Mouse (Mus musculus) C2C12 (cell line): Measurements from ENCODE around the gene Rbks. TPM values are rescaled to one million over a fixed set of nuclear protein-coding genes. Genes with fewer than 3 reads are reported as not detected.

Source experiments
- H3K27me3 ChIP-seq: one replicate; pipeline ENCODE4 v1.6.1; 2011; ENCODE audit not compliant: control insufficient read depth, insufficient read depth, insufficient read length
- H3K36me3 ChIP-seq: one replicate; pipeline ENCODE4 v1.6.1; 2011; ENCODE audit not compliant: control insufficient read depth, insufficient read depth
- H3K4me3 ChIP-seq: one replicate; pipeline ENCODE4 v1.5.1; 2011; ENCODE audit warnings: mild to moderate bottlenecking, control low read depth; ENCODE audit not compliant: poor library complexity, insufficient read depth, severe bottlenecking
- H3K79me2 ChIP-seq: one replicate; pipeline ENCODE4 v1.6.1; 2011; ENCODE audit not compliant: control insufficient read depth, insufficient read depth
- H3K79me3 ChIP-seq: one replicate; pipeline ENCODE4 v1.6.1; 2011; ENCODE audit warnings: low read depth, control low read depth
- H3ac ChIP-seq: one replicate; pipeline ENCODE3; 2011; ENCODE audit warnings: low read depth; ENCODE audit not compliant: control insufficient read depth, insufficient read length
- CEBPB ChIP-seq: IDR thresholded peaks from one replicate; pipeline ENCODE4 v1.6.1; 2011; ENCODE audit warnings: low read depth, mild to moderate bottlenecking, control low read depth, moderate library complexity
- CTCF ChIP-seq: IDR thresholded peaks from one replicate; pipeline ENCODE4 v1.5.1; 2011; ENCODE audit not compliant: control insufficient read depth, insufficient read depth, insufficient read length
- FOSL1 ChIP-seq: IDR thresholded peaks from one replicate; pipeline ENCODE4 v1.8.0; 2011; ENCODE audit warnings: mild to moderate bottlenecking, low read length; ENCODE audit not compliant: poor library complexity, insufficient read depth, severe bottlenecking
- MAX ChIP-seq: IDR thresholded peaks from one replicate; pipeline ENCODE4 v1.6.1; 2011; ENCODE audit warnings: mild to moderate bottlenecking, control low read depth
- MYOD1 ChIP-seq: IDR thresholded peaks from one replicate; pipeline ENCODE4 v1.6.1; 2011; ENCODE audit warnings: low read depth; ENCODE audit not compliant: control insufficient read depth, insufficient read length
- MYOG ChIP-seq: IDR thresholded peaks from one replicate; pipeline ENCODE4 v1.6.1; 2011; ENCODE audit not compliant: control insufficient read depth, insufficient read length; ENCODE audit errors: extremely low read depth
- USF1 ChIP-seq: IDR thresholded peaks from one replicate; pipeline ENCODE4 v1.6.1; 2011; ENCODE audit warnings: low read depth, mild to moderate bottlenecking, control low read depth, moderate library complexity
- microRNA-seq: library from miRNA; unstranded; fragments of <30 nt; microRNA quantifications from one replicate; pipeline ENCODE4, GENCODE M21; 2019; ENCODE audit warnings: borderline microRNAs expressed
- polyA plus RNA-seq: library from polyadenylated mRNA; unstranded; fragments of >200 nt; fragmentation: generic; extraction: Trizol; gene quantifications from one replicate; pipeline ENCODE4 v1.2.1, GENCODE M21; 2012; ENCODE audit warnings: missing spikeins

Rbks gene
- polyA plus RNA-seq, 1 experiment: 1.3 TPM

DNA sequence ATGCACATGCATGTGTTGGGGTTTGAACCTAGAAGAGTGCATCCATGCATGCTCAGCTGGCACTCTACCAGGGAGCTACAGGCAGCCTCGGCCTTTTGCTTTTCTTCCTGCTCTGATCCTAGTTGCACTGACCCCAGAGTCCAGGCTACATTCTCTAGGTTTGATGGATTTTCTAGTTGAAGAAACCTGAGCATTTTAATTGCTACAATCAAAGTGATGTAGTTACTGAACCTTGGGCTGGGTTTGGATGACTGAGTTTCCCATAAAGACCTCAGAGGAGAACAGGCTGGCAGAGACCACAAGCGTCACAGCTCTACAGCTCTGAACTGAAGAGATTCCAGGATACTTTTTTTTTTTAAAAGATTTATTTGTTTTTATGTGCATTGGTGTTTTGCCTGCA, 114.2 kb downstream of the Rbks start:
- no peaks in the 10 kb centered on the region for H3K79me2 ChIP-seq
- no peak overlapping the region for H3ac ChIP-seq
- no peaks in the 10 kb centered on the region for H3K27me3 ChIP-seq
- no peak for TF ChIP-seq MYOG
- TF ChIP-seq MYOD1: no peak
- no peak for TF ChIP-seq MAX
- TF ChIP-seq CEBPB: no peak
- no peak for TF ChIP-seq CTCF
- TF ChIP-seq USF1: no peak
- TF ChIP-seq FOSL1: no peak
- no peaks in the 10 kb centered on the region for H3K79me3 ChIP-seq
- no peak overlapping the region for H3K4me3 ChIP-seq
- no peaks in the 10 kb centered on the region for H3K36me3 ChIP-seq

DNA sequence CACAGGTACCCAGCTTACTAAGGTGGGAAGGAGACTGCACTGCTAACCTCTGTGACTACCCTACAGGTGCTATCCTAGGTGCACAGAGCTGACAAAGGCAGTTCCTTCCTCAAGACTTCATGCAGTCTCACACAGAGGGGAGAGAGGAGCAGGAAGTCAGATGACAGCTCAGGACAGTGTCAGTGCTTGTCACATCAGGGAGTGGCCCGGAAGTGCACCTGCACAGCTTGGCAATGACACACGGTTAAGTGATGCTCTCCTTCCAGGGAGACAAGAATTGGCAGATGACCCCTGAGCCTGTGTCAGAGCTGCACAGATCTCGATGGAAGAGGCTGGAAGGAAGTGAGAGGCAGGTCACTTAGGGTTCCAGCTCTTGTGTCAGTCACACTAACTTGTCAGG, 115.5 kb downstream of the Rbks start:
- TF ChIP-seq MAX (no peak), FOSL1 (no peak), MYOD1 (no peak), CTCF (no peak), USF1 (no peak), MYOG (no peak), CEBPB (no peak)
- no peak overlapping the region for H3K4me3 ChIP-seq

DNA sequence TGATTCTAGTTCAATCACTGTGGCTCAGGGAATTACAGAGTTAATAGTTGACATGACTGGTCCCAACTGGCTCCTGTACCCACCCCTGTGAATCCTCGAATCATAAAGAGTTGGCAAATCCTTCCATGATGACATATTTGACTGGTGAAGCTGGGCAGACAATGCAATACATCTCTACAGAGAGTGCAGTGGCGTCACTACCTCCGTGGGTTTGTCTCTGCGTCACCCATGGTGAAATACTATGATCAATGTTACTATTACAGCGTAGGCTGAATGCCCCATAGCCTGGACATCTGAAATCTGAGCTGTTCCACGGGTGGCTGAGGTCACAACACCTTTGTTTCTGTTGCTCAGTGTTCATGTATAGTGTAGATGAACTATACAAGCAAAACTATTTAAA, 116.2 kb downstream of the Rbks start:
- H3K36me3 ChIP-seq: no peaks in the 10 kb centered on the region
- H3K79me2 ChIP-seq: no peaks in the 10 kb centered on the region
- no peak overlapping the region for H3ac ChIP-seq
- H3K79me3 ChIP-seq: no peaks in the 10 kb centered on the region
- no peaks in the 10 kb centered on the region for H3K27me3 ChIP-seq
- no peak overlapping the region for H3K4me3 ChIP-seq
- TF ChIP-seq USF1 (no peak), CEBPB (no peak), MYOD1 (no peak), MAX (no peak), FOSL1 (no peak), MYOG (no peak), CTCF (no peak)

More for the DNA sequence above, 115.5 kb downstream of the Rbks start:
- Histone ChIP-seq H3K79me2 (no peaks in the 10 kb centered on the region), H3K27me3 (no peaks in the 10 kb centered on the region), H3K79me3 (no peaks in the 10 kb centered on the region), H3ac (no peak overlapping the region), H3K36me3 (no peaks in the 10 kb centered on the region)

DNA sequence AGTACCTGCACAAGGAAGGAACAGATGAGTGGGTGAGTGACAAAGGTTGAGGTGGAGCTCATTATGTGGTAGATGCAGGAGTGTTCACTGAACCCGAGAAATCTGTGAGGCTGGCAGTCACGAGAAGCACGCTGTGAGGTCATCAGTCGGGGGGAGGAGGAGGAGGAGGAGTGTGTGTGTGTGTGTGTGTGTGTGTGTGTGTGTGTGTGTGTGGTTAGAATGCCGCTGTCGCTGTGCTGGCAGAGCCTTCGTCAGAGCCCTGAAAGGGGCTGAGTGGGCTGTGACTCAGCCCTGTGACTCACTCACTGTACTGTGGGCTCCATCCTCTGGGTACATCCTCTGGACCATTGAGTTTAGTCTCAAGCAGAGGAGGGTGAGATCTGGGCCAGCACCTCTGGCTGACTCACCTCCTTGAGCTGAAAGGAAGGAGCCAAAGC, 120.9 kb downstream of the Rbks start:
- Histone ChIP-seq H3K36me3 (no peaks in the 10 kb centered on the region), H3K79me2 (no peaks in the 10 kb centered on the region), H3K79me3 (no peaks in the 10 kb centered on the region), H3ac (no peak overlapping the region), H3K4me3 (no peak overlapping the region), H3K27me3 (no peaks in the 10 kb centered on the region)
- TF ChIP-seq CEBPB (no peak), FOSL1 (peak; percentile 98), USF1 (peak; percentile 54), CTCF (no peak), MYOG (no peak), MYOD1 (peak; percentile 52), MAX (peak; percentile 58)

Small RNAs within 50 kb of the gene (microRNA-seq; reads per million reads assigned to microRNA genes)
- gene Mir3473e: not detected

Other genes with a start within 250 kb of the Rbks start
- gene Zfp512, start 245.2 kb downstream of the Rbks start, polyA plus RNA-seq: 11.6 TPM
- gene 4930548H24Rik, start 211.9 kb downstream of the Rbks start, polyA plus RNA-seq: 0.02 TPM
- gene Gpn1, start 202.9 kb downstream of the Rbks start, polyA plus RNA-seq: 20.0 TPM
- 17.0 TPM for gene Slc4a1ap, start 170.6 kb downstream of the Rbks start, polyA plus RNA-seq
- gene Supt7l, start 169.8 kb downstream of the Rbks start, polyA plus RNA-seq: 9.5 TPM
- gene Mrpl33, start 100.7 kb downstream of the Rbks start, polyA plus RNA-seq: 228 TPM
- gene Babam2, start 57 bp upstream of the Rbks start, polyA plus RNA-seq: 36.0 TPM